Mouse (Mus musculus) kidney, embryonic 14.5 days (tissue): ENCODE measurements at regions not wholly inside any gene's neighbourhood (a gene's known extent, or its start where the extent isn't known, plus 50 kb on each side); places are given as distances from the start of the nearest gene placed in this dataset.

ENCODE experiments used
- ATAC-seq: fragments of 200-750 bp; cut with Nextera tagmentation; 2 replicates; pipeline ENCODE4 v1.8.0; 2017; ENCODE audit warnings: moderate number of reproducible peaks, mild to moderate bottlenecking, moderate TSS enrichment, moderate library complexity; ENCODE audit not compliant: low FRiP score, low TSS enrichment
- H3K27ac ChIP-seq: fragments of 300-500 bp; sonication (generic); 2 replicates; pipeline ENCODE4 v1.5.1; 2014; ENCODE audit warnings: low read depth, mild to moderate bottlenecking, low read length, moderate library complexity, mixed read lengths
- H3K27me3 ChIP-seq: fragments of 300-500 bp; sonication (generic); 2 replicates; pipeline ENCODE4 v1.6.1; 2014; ENCODE audit warnings: mild to moderate bottlenecking, low read length; ENCODE audit not compliant: control insufficient read depth, insufficient read depth
- H3K36me3 ChIP-seq: fragments of 300-500 bp; sonication (generic); 2 replicates; pipeline ENCODE4 v1.6.1; 2014; ENCODE audit warnings: low read length, mixed read lengths; ENCODE audit not compliant: control insufficient read depth, insufficient read depth
- H3K4me1 ChIP-seq: fragments of 300-500 bp; sonication (generic); 2 replicates; pipeline ENCODE4 v1.6.1; 2014; ENCODE audit warnings: low read length, mixed read lengths; ENCODE audit not compliant: control insufficient read depth, insufficient read depth
- H3K4me2 ChIP-seq: fragments of 300-500 bp; sonication (generic); replicated peaks from 2 replicates; pipeline ENCODE4 v1.6.1; 2014; ENCODE audit warnings: low read depth, mild to moderate bottlenecking, low read length
- H3K4me3 ChIP-seq: fragments of 300-500 bp; sonication (generic); 2 replicates; pipeline ENCODE4 v1.5.1; 2014; ENCODE audit warnings: mild to moderate bottlenecking, low read length
- H3K9ac ChIP-seq: fragments of 300-500 bp; sonication (generic); 2 replicates; pipeline ENCODE4 v1.6.1; 2014; ENCODE audit warnings: low read depth, mild to moderate bottlenecking, low read length, moderate library complexity
- H3K9me3 ChIP-seq: fragments of 300-500 bp; sonication (generic); 2 replicates; pipeline ENCODE4 v1.6.1; 2016; ENCODE audit warnings: low read length; ENCODE audit not compliant: control insufficient read depth
- WGBS: fragments of 180-500 bp; shearing (Covaris S2); extraction: QIAGEN DNeasy Blood & Tissue Kit; methylation state at CpG from one replicate; pipeline ENCODE4 v1.1.7; 2014; 5-methylcytosine and 5-hydroxymethylcytosine counted together

DNA sequence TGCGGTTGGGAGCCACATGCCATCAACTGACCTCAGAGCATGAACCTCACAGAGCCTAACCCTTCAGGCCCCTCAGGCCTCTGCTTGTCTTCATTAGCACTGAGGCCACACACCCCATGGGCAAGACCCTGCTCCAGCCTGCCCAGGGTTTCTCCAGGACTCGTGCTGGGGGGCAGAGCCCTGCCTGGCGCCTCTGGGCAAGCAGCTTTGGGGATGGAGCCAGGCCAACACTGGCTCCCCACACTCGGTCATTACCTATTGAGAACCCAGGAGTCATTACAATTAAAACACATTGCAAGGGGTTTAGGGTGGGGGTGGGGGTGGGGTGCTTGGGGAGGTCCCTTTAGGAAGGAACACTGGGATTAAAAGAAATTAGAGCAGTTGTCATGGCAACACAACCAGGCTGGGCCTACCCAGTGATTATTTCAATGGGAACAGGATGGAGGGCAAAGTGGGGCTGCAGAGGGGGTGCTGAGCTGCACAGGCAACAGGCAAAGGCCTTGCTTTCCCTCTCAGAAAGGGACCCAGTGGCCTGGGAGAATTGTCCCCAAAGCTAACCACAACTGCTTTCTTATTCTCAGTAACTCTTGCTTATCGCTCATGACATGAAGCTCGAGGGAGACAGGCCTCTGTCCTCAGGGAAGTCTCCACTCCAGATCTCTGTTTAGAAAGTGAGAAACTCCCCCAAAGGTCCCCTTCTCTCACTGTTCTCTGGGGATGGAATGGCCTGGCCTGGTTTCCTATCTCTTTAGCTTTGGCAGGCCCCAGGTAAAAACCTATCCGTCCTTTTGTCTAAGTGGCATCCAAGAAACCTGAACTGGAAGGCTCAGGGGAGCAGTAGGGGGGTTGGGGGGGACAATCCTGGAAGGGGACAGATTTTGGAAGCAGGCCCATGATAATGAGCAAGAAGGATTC, 235.0 kb downstream of the Sox9 start:
- Histone ChIP-seq H3K4me2 (no peak overlapping the region), H3K27me3 (no peaks in the 10 kb centered on the region), H3K9me3 (no peaks in the 10 kb centered on the region), H3K4me3 (no peak overlapping the region), H3K4me1 (peaks cover 25% of the 10 kb centered on the region; the same call in 1 of the 2 replicates), H3K9ac (no peak overlapping the region), H3K36me3 (no peaks in the 10 kb centered on the region), H3K27ac (no peak overlapping the region)
- ATAC-seq = peak; percentile 30; the same call in 1 of the 2 replicates
- WGBS = 64% methylated on average over 7 of the region's 7 CpGs

GRCm38 (mm10) chr11:113021533-113021932, 239.5 kb downstream of the Sox9 start:
- H3K9ac ChIP-seq = no peak overlapping the region
- no peak overlapping the region for H3K4me3 ChIP-seq
- 29% methylated on average over 4 of the region's 4 CpGs for WGBS
- H3K36me3 ChIP-seq = no peaks in the 10 kb centered on the region
- H3K27me3 ChIP-seq = no peaks in the 10 kb centered on the region
- H3K27ac ChIP-seq = no peak overlapping the region
- no peak overlapping the region for H3K4me2 ChIP-seq
- peak; percentile 60 for ATAC-seq
- peaks cover 18% of the 10 kb centered on the region; the same call in 1 of the 2 replicates for H3K4me1 ChIP-seq
- no peaks in the 10 kb centered on the region for H3K9me3 ChIP-seq

- no peak overlapping the region for H3K4me3 ChIP-seq
- peaks cover 11% of the 10 kb centered on the region; the same call in 1 of the 2 replicates for H3K4me1 ChIP-seq
- no peaks in the 10 kb centered on the region for H3K9me3 ChIP-seq
- H3K4me2 ChIP-seq = no peak overlapping the region
- H3K27ac ChIP-seq = no peak overlapping the region
- no peak for ATAC-seq
- no peak overlapping the region for H3K9ac ChIP-seq
- 46% methylated on average over 6 of the region's 6 CpGs for WGBS
- H3K27me3 ChIP-seq = no peaks in the 10 kb centered on the region
- H3K36me3 ChIP-seq = no peaks in the 10 kb centered on the region
These were observed 245.0 kb downstream of the Sox9 start for GRCm38 (mm10) chr11:113026994-113027393.

DNA sequence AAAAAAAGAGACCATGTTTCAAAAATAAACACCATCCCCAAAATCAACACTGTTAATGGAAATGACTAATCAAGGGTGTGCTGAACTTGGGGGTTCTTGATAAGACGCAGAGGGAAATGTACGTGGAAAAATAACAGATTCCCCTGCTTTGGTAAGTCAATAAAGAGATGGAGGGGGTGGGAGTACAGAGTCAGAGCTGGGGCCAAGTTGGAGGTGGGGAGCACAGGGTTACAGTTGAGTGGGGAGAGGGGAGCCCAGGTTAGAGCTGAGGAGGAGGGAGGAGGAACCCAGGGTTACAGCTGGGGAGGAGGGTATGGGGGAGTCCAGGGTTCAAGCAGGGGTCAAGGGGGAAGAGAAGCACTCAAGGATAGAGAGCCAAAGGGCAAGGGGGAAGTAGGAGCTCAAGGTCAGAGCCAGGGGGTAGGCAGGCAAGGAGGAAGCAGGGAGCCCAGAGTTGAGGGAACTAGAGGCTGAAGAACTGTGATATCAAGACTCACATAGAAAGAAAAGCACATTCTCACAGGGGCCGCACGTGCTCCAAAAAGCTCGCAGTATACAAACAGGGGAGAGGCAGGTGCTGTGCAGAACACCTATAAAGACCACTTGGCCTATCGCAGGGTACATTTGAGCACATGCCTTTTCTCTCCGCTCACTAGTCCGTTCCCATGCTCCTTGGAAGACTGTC, 246.4 kb downstream of the Sox9 start:
- Histone ChIP-seq H3K9me3 (no peaks in the 10 kb centered on the region), H3K27ac (no peak overlapping the region), H3K4me1 (peaks cover 11% of the 10 kb centered on the region; the same call in 1 of the 2 replicates), H3K27me3 (no peaks in the 10 kb centered on the region), H3K36me3 (no peaks in the 10 kb centered on the region), H3K9ac (no peak overlapping the region), H3K4me3 (no peak overlapping the region), H3K4me2 (no peak overlapping the region)
- ATAC-seq = no peak
- 79% methylated on average over 8 of the region's 8 CpGs for WGBS

GRCm38 (mm10) chr11:113031405-113031804, 249.4 kb downstream of the Sox9 start:
- Histone ChIP-seq H3K27me3 (no peaks in the 10 kb centered on the region), H3K9ac (no peak overlapping the region), H3K4me2 (no peak overlapping the region), H3K4me3 (no peak overlapping the region), H3K27ac (no peak overlapping the region), H3K4me1 (peaks cover 5% of the 10 kb centered on the region; the same call in 1 of the 2 replicates), H3K9me3 (no peaks in the 10 kb centered on the region), H3K36me3 (no peaks in the 10 kb centered on the region)
- 51% methylated on average over 8 of the region's 8 CpGs for WGBS
- ATAC-seq = no peak; the same call in 1 of the 2 replicates

- no peak for ATAC-seq
- 88% methylated on average over 8 of the region's 8 CpGs for WGBS
These were observed 250.6 kb downstream of the Sox9 start for GRCm38 (mm10) chr11:113032487-113033228.

GRCm38 (mm10) chr11:113034911-113035310, 252.9 kb downstream of the Sox9 start:
- Histone ChIP-seq H3K4me2 (no peak overlapping the region), H3K27me3 (no peaks in the 10 kb centered on the region), H3K9me3 (no peaks in the 10 kb centered on the region), H3K4me3 (no peak overlapping the region), H3K36me3 (no peaks in the 10 kb centered on the region), H3K9ac (no peak overlapping the region), H3K4me1 (0 out of 2 replicates have a peak, but pooled peaks cover 3% of the 10 kb centered on the region), H3K27ac (no peak overlapping the region)
- WGBS = 93% methylated on average over 13 of the region's 13 CpGs
- ATAC-seq = no peak

More at GRCm38 (mm10) chr11:113032487-113033228, 250.6 kb downstream of the Sox9 start:
- Histone ChIP-seq H3K4me3 (no peak overlapping the region), H3K4me2 (no peak overlapping the region), H3K36me3 (no peaks in the 10 kb centered on the region), H3K27me3 (no peaks in the 10 kb centered on the region), H3K27ac (no peak overlapping the region), H3K4me1 (0 out of 2 replicates have a peak, but pooled peaks cover 3% of the 10 kb centered on the region), H3K9me3 (no peaks in the 10 kb centered on the region), H3K9ac (no peak overlapping the region)

GRCm38 (mm10) chr11:113037736-113038135, 255.7 kb downstream of the Sox9 start:
- Histone ChIP-seq H3K36me3 (no peaks in the 10 kb centered on the region), H3K9me3 (no peaks in the 10 kb centered on the region), H3K27ac (no peak overlapping the region), H3K4me3 (no peak overlapping the region), H3K4me2 (no peak overlapping the region), H3K4me1 (no peaks in the 10 kb centered on the region), H3K9ac (no peak overlapping the region), H3K27me3 (no peaks in the 10 kb centered on the region)
- no peak for ATAC-seq
- 86% methylated on average over 4 of the region's 4 CpGs for WGBS
